Mouse (Mus musculus) spleen, adult 2 months (tissue): ENCODE measurements around the gene Csrnp2.

ENCODE experiments used
- CTCF ChIP-seq: fragments of 200-500 bp; IDR thresholded peaks from 2 replicates; pipeline ENCODE4 v1.5.1; 2011; ENCODE audit warnings: mild to moderate bottlenecking, inconsistent platforms; ENCODE audit not compliant: insufficient read depth, insufficient read length, insufficient replicate concordance; ENCODE audit errors: extremely low read depth
- POLR2A ChIP-seq: fragments of 200-500 bp; IDR thresholded peaks from 2 replicates; pipeline ENCODE4 v1.6.1; 2011; ENCODE audit warnings: low read depth, low read length, inconsistent platforms

GRCm38 (mm10) chr15:100461646-100462045, 33.6 kb downstream of the Csrnp2 start:
- no peak for TF ChIP-seq POLR2A
- TF ChIP-seq CTCF = no peak
